Mouse (Mus musculus) intestine, embryonic 14.5 days (tissue): ENCODE data around the gene Zfp146. TPM values are rescaled to one million over a fixed set of nuclear protein-coding genes. Genes with fewer than 3 reads are reported as not detected.
A peak's percentile ranks its signal among the peaks of the same experiment; 100 is the strongest.
"Not testable (repeated sequence)": the region's sequence is repeated elsewhere in the genome, so short reads cannot be mapped to it uniquely, and the experiment has no call there.

Source experiments
- ATAC-seq: fragments of 200-750 bp; cut with Nextera tagmentation; replicated peaks from 2 replicates; pipeline ENCODE4 v1.8.0; 2017; ENCODE audit warnings: low read depth, moderate number of reproducible peaks, moderate TSS enrichment, moderate library complexity; ENCODE audit not compliant: low FRiP score, low TSS enrichment
- DNase-seq: peaks from one replicate; pipeline ENCODE4 v3.0.0-alpha.2; 2018; ENCODE audit warnings: low spot score
- H3K27ac ChIP-seq: fragments of 300-500 bp; sonication (generic); 2 replicates; pipeline ENCODE4 v1.5.1; 2014; ENCODE audit warnings: low read depth, mild to moderate bottlenecking, control low read depth
- H3K27me3 ChIP-seq: fragments of 300-500 bp; sonication (generic); replicated peaks from 2 replicates; pipeline ENCODE4 v1.6.1; 2014; ENCODE audit warnings: low read length, control low read depth; ENCODE audit not compliant: control insufficient read depth, insufficient read depth
- H3K36me3 ChIP-seq: fragments of 300-500 bp; sonication (generic); 2 replicates; pipeline ENCODE4 v1.6.1; 2014; ENCODE audit warnings: low read length, control low read depth; ENCODE audit not compliant: control insufficient read depth, insufficient read depth
- H3K4me1 ChIP-seq: fragments of 300-500 bp; sonication (generic); replicated peaks from 2 replicates; pipeline ENCODE4 v1.6.1; 2014; ENCODE audit warnings: low read length, control low read depth, mixed read lengths; ENCODE audit not compliant: control insufficient read depth, insufficient read depth
- H3K4me2 ChIP-seq: fragments of 300-500 bp; sonication (generic); 2 replicates; pipeline ENCODE4 v1.6.1; 2014; ENCODE audit warnings: low read length
- H3K4me3 ChIP-seq: fragments of 300-500 bp; sonication (generic); 2 replicates; pipeline ENCODE4 v1.5.1; 2014; ENCODE audit warnings: low read depth, low read length, control low read depth, mixed read lengths
- H3K9ac ChIP-seq: fragments of 300-500 bp; sonication (generic); 2 replicates; pipeline ENCODE4 v1.6.1; 2014; ENCODE audit warnings: mild to moderate bottlenecking, low read length
- H3K9me3 ChIP-seq: fragments of 300-500 bp; sonication (generic); 2 replicates; pipeline ENCODE4 v1.6.1; 2016; ENCODE audit warnings: low read length, control low read depth; ENCODE audit not compliant: control insufficient read depth
- WGBS: fragments of 180-500 bp; shearing (Covaris S2); extraction: QIAGEN DNeasy Blood & Tissue Kit; methylation state at CpG from one replicate; pipeline ENCODE4 v1.1.7; 2014; 5-methylcytosine and 5-hydroxymethylcytosine counted together
- polyA plus RNA-seq: library from polyadenylated mRNA; unstranded; fragments of >200 nt; fragmentation: Nextera tagmentation; extraction: Ambion mirVana; gene quantifications from 2 replicates; pipeline ENCODE4 v1.2.1, GENCODE M21; 2014

Gene Zfp146
- polyA plus RNA-seq, 1 experiment from 2014 or later = 16.3 TPM

DNA sequence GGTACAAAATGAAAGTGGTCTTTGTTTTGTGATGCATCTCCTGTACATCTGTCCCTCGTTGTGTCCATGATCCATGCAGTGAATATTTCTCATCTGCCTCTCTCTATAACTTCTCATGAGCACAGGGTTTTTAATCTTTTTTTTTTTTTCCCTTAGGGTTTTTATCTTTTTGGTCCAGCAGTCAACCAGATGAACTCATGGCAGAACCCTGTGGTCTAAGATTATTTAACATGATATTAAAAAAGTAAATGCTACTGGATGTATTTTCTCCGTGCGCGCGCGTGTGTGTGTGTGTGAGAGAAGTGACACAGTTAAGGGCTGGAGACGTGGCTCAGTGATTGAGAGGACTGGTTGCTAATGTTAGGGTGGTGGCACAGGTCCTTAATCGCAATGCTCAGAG, 39.6 kb downstream of the Zfp146 start:
- WGBS = 96% methylated on average over 8 of the region's 8 CpGs
- Histone ChIP-seq H3K9me3 (0 out of 2 replicates have a peak, but pooled peaks cover 4% of the 10 kb centered on the region), H3K27me3 (no peaks in the 10 kb centered on the region), H3K4me3 (no peak overlapping the region), H3K27ac (no peak overlapping the region), H3K4me1 (no peaks in the 10 kb centered on the region), H3K9ac (no peak overlapping the region), H3K4me2 (no peak overlapping the region), H3K36me3 (peaks cover 76% of the 10 kb centered on the region)
- DNase-seq (no peak), ATAC-seq (no peak)

GRCm38 (mm10) chr7:30122188-30122530, 47.4 kb downstream of the Zfp146 start:
- H3K36me3 ChIP-seq = peaks cover 17% of the 10 kb centered on the region
- H3K9ac ChIP-seq = peak overlapping the region; percentile 62
- WGBS = 4% methylated on average over 15 of the region's 15 CpGs
- H3K27me3 ChIP-seq = no peaks in the 10 kb centered on the region
- DNase-seq = no peak
- H3K4me2 ChIP-seq = peak overlapping the region; percentile 60
- no peaks in the 10 kb centered on the region for H3K4me1 ChIP-seq
- 0 out of 2 replicates have a peak overlapping the region, but pooled peaks have one; percentile 73 for H3K27ac ChIP-seq
- no peak; the same call in 1 of the 2 replicates for ATAC-seq
- H3K4me3 ChIP-seq = peak overlapping the region; percentile 64
- no peaks in the 10 kb centered on the region for H3K9me3 ChIP-seq

DNA sequence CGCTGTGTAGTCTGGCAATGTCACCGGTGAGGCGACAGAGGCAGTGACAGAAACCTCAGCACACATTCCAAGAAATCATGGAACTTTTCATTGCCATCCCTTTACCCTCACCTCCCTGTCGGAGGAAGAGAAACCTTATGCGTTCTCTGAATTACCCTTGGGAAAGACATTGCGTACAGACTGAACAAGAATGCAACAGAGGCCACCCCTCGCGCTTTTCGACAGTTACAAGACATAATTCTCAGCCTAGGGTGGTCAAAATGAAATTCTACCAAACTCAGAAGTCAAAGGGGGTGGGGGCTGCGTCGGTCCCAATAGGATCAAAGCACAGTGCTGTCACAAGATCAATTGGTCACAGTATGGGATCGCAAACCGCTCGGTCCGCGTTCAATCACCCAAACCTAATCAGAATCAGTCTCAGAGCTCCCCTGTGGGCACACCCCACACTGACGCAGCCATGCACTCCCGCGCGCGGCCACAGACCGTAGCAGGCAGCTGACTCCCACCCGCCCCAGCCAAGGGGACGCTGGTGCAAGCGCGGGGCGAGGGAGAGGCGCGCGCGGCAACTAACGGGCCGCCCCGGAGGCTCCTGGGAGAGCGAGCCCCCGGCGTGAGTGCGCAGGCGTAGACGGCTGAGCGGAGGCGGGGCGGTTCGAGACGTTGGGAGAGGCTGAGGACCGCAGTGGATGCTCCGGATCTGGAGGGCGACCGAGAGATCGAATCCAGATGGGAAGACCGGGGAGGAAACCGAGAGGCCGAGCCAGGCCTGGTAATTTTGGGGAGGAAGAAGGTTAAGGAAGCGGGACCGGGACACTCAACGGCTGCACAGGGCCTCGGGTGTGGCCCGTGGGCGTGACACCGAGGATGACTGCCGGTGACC, 48.0 kb downstream of the Zfp146 start, which contains the start of gene Zfp382:
Gene Zfp382 (plus strand): TSS at position 635 of the 880 bp plus-strand sequence.
- ATAC-seq (peak; percentile 90), DNase-seq (peak; percentile 92)
- Histone ChIP-seq H3K36me3 (peaks cover 11% of the 10 kb centered on the region), H3K9me3 (no peaks in the 10 kb centered on the region), H3K4me3 (peak within 1 kb of the TSS; percentile 64), H3K27me3 (no peaks in the 10 kb centered on the region), H3K4me1 (no peaks in the 10 kb centered on the region), H3K27ac (peak within 1 kb of the TSS; percentile 73), H3K4me2 (peak within 1 kb of the TSS; percentile 60), H3K9ac (peak within 1 kb of the TSS; percentile 62)
- WGBS = under 1% methylated on average over 61 of the region's 61 CpGs

DNA sequence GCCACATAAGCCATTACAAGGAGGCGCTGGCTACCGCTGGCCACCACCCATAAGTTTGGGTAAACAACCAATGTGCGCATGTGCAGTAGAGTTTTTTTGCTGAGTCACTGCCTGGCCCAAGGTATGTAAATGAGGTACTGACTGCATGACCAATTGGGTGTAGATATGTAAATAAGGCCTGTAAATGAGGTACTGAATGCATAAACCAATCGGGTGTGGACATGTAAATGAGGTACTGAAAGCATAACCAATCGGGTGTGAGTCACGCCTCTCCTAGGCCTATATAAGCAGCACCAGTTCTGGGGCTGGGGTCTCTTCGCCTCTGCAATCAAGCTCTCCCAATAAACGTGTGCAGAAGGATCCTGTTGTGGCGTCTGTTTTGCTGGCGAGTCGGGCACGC, 51.6 kb downstream of the Zfp146 start:
- 95% methylated on average over 12 of the region's 12 CpGs for WGBS
- H3K4me1 ChIP-seq, H3K4me3 ChIP-seq, DNase-seq, H3K27ac ChIP-seq, ATAC-seq, H3K36me3 ChIP-seq, H3K9ac ChIP-seq, H3K4me2 ChIP-seq, H3K27me3 ChIP-seq: not testable (repeated sequence)
- peaks cover 15% of the 10 kb centered on the region; the same call in 1 of the 2 replicates for H3K9me3 ChIP-seq

- Histone ChIP-seq H3K27ac (no peak overlapping the region), H3K4me3 (no peak overlapping the region), H3K36me3 (no peaks in the 10 kb centered on the region), H3K9ac (no peak overlapping the region), H3K27me3 (no peaks in the 10 kb centered on the region), H3K9me3 (peaks cover 15% of the 10 kb centered on the region; the same call in 1 of the 2 replicates), H3K4me1 (no peaks in the 10 kb centered on the region), H3K4me2 (no peak overlapping the region)
- ATAC-seq (no peak), DNase-seq (no peak)
- WGBS = 90% methylated on average over 5 of the region's 5 CpGs
These were observed 53.5 kb downstream of the Zfp146 start for GRCm38 (mm10) chr7:30116076-30116475.

Other genes starting within 250 kb of the Zfp146 start
- 12.8 and 14.7 TPM in 2 replicates for gene Zfp74, start 215.7 kb downstream of the Zfp146 start, polyA plus RNA-seq
- 19.5 and 22.6 TPM in 2 replicates for gene Zfp568, start 185.8 kb downstream of the Zfp146 start, polyA plus RNA-seq
- 3.5 and 4.4 TPM in 2 replicates for gene Zfp14, start 118.4 kb downstream of the Zfp146 start, polyA plus RNA-seq
- 4.9 and 5.4 TPM in 2 replicates for gene Zfp82, start 96.8 kb downstream of the Zfp146 start, polyA plus RNA-seq
- gene Gm26920, start 79.3 kb downstream of the Zfp146 start, polyA plus RNA-seq = 0.87 and 1.5 TPM in 2 replicates
- gene Zfp566, start 79.2 kb downstream of the Zfp146 start, polyA plus RNA-seq = 8.3 and 11.2 TPM in 2 replicates
- gene Zfp260, start 75.0 kb downstream of the Zfp146 start, polyA plus RNA-seq = 91.8 and 115 TPM in 2 replicates
- gene Zfp382, start 47.8 kb downstream of the Zfp146 start, polyA plus RNA-seq = 4.2 and 5.8 TPM in 2 replicates
- 5.8 and 11.3 TPM in 2 replicates for gene Cox7a1, start 14.4 kb upstream of the Zfp146 start, polyA plus RNA-seq
- 81.9 and 85.4 TPM in 2 replicates for gene Capns1, start 29.1 kb upstream of the Zfp146 start, polyA plus RNA-seq
- gene Polr2i, start 62.2 kb upstream of the Zfp146 start, polyA plus RNA-seq = 159 and 161 TPM in 2 replicates
- gene Tbcb, start 62.5 kb upstream of the Zfp146 start, polyA plus RNA-seq = 147 and 157 TPM in 2 replicates
- gene Ovol3, start 66.0 kb upstream of the Zfp146 start, polyA plus RNA-seq = not detected in 2 replicates
- gene Thap8, start 110.3 kb upstream of the Zfp146 start, polyA plus RNA-seq = 0.24 and 0.26 TPM in 2 replicates
- 8.5 and 10.5 TPM in 2 replicates for gene Wdr62, start 110.7 kb upstream of the Zfp146 start, polyA plus RNA-seq
- 41.4 and 46.1 TPM in 2 replicates for gene Clip3, start 122.0 kb upstream of the Zfp146 start, polyA plus RNA-seq
- gene Alkbh6, start 139.0 kb upstream of the Zfp146 start, polyA plus RNA-seq = 70.7 and 79.3 TPM in 2 replicates
- gene Syne4, start 145.1 kb upstream of the Zfp146 start, polyA plus RNA-seq = 52.2 and 60.5 TPM in 2 replicates
- not detected in 2 replicates for gene E130208F15Rik, start 152.0 kb upstream of the Zfp146 start, polyA plus RNA-seq
- gene Sdhaf1, start 154.1 kb upstream of the Zfp146 start, polyA plus RNA-seq = 16.3 and 17.2 TPM in 2 replicates
- gene Lrfn3, start 193.0 kb upstream of the Zfp146 start, polyA plus RNA-seq = 4.4 and 4.5 TPM in 2 replicates
- gene Tyrobp, start 244.0 kb upstream of the Zfp146 start, polyA plus RNA-seq = 53.7 and 54.7 TPM in 2 replicates